Mouse (Mus musculus): ENCODE results near the gene Ppp1r12c.
"Not testable (repeated sequence)": the region's sequence is repeated elsewhere in the genome, so short reads cannot be mapped to it uniquely, and the experiment has no call there.

The Ppp1r12c gene

DNA sequence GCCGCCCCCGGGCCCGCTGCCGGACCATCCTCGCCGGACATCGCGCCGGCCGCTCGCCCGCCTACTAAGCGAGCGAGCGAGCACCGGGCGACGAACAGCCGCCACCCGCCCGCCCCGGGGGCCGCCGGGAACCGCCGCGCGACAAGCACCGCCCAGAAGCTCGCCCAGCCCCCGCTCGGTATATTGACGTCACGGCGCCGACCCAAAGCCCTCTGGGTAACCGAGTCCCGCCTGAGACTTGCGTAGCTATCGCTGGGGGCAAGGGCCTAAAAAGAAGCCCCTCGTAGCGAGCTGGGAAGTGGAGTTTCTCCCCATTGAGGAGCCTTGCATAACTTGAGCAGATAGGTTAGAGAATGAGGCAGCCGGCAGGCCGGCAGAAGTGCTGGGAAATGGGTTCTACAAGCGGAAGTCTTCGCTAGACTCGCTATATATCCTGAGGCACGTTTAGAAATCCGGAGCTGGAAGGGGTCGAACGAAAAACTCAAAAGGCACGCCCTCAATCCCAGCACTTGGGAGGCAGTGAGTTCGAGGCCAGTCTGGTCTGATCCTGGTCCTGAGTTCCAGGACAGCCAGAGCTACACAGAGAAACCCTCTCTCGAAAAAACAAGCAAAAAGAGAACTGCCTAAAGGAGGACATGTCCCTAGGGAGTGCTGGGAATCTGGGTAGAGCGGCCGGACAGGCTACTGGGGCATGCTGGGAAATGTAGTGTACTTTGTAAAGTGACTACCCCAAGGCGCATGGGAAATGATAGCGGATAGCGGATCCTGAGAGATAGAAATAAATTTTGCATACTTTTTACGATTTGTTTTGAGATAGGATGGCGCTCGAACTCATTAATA, at the start of gene Ppp1r12c:
Ppp1r12c (minus strand) TSS at position 123 of the 840 bp plus-strand sequence.
- DNase-seq (ENCODE audit: extremely low spot score), result peak; percentile 93

DNA sequence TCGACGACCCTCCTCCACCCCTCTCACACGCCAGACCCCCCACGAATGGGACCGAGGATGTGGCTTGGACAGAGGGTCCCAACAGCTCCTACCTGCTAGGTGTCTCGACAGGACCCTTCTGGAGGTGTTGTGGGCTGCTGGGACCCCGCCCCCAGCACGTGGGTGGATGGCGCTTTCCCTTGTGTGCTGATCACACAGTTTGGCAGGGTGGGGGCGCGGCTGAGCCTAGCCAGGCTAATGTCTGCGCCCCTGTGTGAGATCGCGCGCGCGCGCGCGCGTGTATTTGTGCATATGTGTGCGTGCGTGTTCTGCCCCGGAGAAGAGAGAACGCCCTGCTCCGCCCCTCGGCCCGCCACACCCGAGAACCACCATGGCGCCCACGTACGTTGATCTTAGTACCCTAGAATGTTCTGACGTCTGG, 45.8 kb upstream of the Ppp1r12c start, which contains the start of gene Syt5:
Syt5 (minus strand) TSS at position 321 of the 421 bp plus-strand sequence.
- DNase-seq (ENCODE audit: extremely low spot score), result peak; percentile 21

DNA sequence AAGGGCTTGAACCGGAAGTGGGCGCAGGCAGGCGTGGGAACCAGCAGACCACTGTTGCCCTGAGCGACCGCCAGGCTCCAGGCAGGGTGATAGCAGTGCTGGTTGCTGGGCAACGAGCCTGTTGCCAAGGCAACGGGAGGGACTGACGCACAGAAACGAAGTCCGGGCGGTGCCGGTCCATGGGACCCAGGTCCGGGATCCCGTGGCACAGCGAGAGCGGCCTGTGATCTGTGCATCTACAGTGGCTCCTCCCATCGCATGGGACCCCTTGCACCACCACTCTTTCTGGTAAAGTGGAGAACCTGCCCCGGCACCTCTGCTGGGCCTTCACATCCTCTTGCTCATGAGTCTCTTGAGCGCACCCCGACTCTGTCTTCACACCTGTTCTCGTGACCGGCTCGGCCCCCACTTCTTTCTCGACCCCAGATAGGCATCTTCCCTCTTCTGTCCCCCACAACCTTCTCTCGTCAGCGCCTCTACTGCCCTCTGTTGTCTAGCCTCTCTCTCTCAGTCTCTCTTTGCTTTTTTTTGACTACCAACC, 45.2 kb upstream of the Ppp1r12c start:
- peak; percentile 82 for DNase-seq (ENCODE audit: extremely low spot score)

DNA sequence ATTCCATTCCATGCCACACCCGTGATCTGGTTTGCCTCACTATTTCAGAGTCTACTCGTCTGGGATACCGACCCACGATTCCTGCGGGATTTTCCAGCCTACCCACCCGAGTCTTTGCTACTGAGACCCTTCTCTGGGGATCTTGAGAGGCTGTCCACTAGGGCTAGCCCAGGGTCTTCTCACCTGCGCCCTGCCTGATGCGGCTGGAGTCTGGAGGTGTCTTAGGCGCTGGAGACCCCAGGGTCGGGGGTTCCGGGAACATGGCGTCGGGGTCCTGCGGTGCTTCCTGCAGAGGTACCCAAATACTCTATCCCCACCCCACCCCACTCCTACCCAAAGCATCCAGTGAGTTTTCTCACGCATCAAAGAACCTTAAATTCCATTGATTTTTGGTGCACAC, 44.6 kb upstream of the Ppp1r12c start:
- DNase-seq (ENCODE audit: extremely low spot score), result no peak

DNA sequence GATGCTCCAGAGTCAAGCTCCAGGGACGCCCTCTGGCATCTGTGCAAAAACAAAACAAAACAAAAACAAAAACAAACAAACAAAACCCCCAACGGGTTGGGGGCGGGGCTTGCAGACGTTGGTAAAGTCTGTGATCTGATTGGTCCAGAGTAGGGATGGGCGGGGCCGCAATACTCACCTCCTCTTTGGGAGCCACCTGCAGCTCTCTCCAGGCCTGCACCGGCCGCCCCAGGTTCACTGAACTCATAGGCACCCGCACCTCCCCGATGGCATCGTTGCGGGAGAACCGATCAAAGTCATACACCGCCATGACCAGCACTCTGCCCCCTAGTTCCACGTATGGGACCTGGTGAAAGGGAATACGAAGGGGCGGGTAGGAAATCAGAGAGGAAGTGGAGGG, 40.5 kb upstream of the Ppp1r12c start:
- no peak for DNase-seq (ENCODE audit: extremely low spot score)

DNA sequence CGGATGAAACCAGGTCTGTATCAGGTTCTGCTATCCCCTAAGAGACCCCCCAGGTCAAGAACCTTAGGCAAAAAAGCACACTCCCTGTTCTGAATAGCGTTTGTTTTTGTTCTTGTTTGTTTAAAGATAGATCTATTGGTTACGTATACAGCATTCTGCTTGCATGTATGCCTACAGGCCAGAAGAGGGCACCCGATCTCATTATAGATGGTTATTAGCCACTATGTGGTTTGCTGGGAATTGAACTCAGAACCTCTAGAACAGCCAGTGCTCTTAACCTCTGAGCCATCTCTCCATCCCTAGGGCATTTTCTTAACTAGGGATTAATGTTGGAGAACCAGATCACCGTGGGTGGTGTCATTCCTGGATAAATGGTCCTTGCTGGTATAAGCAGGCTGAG, 39.9 kb upstream of the Ppp1r12c start:
- DNase-seq (ENCODE audit: extremely low spot score), result no peak

DNA sequence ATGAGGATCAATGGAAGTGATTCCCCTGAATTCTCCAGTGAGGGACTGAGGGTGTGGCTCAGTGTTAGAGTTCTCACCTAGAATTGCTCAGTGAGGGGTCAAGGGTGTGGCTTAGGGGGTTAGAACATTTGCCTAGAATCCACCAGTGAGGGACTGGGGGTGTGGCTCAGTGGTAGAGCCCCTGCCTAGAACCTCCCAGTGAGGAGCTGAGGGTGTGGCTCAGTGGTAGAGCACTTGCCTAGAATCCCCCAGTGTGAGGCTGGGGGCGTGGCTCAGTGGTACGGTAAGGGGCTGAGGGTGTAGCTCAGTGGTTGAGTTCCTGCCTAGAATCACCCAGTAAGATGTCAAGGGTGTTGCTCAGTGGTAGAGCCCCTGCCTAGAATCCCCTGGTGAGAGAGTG, 37.5 kb upstream of the Ppp1r12c start:
- DNase-seq (ENCODE audit: extremely low spot score), result no peak

DNA sequence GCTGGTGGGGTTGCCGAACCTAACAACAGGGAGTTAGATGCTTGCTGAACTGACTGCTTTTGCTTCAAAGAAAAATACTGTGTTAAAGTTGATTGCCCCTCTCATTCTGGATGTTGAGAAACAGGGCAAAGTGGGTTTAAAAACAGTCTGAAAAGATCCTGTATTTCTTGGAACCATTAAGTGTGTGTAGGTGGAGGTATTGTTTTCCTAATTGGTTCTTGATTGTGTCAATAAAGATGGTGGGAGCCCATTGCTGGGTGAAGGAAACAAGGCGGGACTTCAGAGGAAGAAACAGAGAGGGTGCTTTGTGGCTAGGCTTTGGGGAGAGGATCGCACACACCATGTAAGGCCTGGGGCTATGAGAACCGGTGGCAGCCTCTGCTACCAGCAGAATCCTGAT, 35.7 kb upstream of the Ppp1r12c start:
- no peak for DNase-seq (ENCODE audit: extremely low spot score)

DNA sequence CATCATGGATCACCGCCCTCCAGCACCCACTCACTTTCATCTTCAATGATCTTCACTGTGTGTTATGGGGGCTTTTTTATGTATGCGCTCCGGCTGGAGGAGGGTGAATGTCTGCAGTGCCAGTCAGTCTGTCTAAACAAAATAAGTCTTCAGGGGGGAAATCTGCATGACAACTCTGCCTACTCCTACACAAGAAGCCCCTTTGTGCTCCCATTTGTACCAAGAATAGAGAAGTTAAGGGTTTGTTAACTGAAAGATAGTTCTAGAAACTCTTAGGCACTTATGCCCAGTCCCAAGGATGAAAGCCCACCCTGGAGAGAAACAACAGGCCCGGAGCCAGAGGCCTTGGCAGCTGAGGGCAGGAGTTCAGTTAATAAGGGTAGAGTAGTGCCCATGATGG, 34.9 kb upstream of the Ppp1r12c start:
- DNase-seq (ENCODE audit: extremely low spot score), result no peak

DNA sequence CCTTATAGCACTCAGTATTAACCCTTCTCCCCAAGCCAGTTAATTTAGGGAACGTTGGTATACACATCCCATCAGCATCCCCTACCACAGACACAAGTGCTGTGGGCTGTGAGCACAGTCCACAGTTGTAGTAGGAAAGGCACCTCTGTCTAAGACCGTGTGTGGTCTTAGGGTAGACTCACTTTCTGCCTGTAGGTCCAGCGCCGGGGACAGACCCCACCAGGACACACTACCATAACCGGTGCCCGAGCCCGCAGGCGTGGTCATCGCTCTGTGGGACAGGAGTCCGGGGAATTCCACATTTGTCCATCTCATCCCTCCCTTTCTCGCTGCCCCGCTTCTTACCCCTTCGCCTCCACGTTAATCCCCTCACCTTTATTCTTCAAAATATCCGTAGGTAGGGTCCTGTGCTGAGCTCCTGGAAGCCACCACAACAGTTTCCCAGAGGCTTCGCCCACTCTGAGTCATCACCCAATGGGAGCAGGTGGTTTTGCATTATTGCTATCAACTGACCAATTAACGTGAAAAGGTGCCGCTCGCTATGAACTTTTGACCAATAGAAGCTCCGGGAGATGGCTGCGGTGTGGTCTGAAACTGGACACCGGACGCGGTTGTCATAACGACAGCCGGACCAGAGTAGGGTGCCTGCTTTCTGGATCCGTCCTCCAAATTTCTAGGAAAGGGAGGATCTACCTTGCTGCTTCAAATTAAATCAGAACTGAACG, 30.7 kb upstream of the Ppp1r12c start, which contains the start of gene Dnaaf3:
Dnaaf3 (minus strand) TSS at position 449 of the 725 bp plus-strand sequence.
- DNase-seq (ENCODE audit: extremely low spot score), result peak; percentile 81

DNA sequence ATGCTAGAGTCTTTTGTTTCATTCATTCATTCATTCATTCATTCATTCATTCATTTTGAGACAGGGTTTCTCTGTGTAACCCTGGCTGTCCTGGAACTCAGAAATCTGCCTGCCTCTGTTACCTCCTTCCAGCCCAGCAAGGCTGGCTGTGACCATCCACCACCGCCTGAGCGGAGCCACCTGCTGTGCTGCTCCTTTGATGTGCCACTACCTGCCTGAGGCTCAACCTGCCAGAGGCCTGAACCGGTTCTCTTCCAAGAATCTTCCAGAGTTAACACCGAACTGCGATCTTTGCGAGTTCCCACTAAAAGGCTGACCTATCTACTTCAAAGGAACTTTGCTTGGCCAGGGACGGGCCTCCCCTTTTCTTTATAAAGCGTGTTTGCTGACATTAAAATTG, 28.7 kb upstream of the Ppp1r12c start:
- DNase-seq (ENCODE audit: extremely low spot score), result not testable (repeated sequence)

DNA sequence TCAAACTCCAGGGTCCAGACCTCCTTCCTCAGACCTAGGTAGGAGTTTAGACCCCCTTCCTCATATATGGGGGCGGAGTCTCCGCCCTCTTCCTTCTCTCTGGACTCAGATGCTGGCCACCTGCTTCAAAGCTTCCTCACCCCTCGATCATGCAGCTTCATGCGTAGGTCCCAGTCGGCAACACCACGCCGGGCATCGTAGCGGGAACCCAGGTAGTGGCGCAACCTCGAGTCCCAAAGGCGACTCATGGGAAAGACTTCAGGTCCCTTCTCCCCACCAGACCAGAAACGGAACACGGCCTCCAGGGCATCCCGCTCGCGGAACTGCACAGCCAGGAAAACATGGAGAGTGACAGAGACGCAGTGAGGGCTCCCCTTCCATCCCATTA, 25.8 kb upstream of the Ppp1r12c start:
- peak; percentile 15 for DNase-seq (ENCODE audit: extremely low spot score)

DNA sequence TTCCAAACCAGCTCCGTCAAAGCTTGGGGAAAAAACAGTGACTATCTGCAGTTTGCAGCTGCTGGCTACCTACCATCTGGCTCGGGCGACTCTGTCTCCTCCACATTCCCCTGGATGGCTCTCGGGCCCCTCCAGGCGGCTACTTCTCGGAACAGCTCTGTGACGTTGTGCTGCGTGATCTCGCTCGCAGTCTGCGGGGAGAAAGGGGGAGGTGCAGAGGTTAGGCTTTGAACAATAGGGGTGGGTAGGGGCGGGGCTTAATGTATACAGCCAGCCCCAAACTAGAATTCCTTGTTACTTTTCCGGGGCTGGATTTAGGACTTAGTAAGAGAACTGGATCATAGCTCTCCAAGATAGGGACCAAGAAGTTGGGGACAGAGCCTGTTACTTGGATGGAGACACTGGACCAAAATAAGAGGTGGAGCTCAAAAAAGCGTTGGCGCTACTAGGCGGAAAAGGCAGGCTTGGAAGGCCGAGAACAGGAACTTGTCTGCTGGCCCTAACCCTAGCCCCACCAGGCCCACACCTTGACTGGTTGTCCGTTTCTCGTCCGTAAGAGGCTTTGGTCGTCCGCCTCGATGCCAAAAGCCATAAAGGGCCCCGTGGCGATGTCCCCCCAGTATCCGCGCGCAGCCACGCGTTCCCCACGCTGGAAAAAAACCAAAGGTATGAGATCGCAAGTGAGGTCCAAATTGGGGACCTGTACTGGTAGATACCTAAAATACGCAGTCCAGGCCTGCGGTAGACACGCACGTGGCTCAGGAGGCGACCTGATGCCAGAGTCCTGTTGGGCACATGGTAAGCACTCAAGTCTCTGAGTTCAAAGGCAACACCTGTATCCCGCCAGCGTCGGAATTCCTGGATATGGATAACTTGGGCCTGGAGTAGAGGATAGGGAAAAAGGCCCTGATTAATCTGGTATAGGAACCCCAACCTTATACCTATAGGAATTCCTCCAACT, 25.1 kb upstream of the Ppp1r12c start:
- DNase-seq (ENCODE audit: extremely low spot score), result peak; percentile 89

DNA sequence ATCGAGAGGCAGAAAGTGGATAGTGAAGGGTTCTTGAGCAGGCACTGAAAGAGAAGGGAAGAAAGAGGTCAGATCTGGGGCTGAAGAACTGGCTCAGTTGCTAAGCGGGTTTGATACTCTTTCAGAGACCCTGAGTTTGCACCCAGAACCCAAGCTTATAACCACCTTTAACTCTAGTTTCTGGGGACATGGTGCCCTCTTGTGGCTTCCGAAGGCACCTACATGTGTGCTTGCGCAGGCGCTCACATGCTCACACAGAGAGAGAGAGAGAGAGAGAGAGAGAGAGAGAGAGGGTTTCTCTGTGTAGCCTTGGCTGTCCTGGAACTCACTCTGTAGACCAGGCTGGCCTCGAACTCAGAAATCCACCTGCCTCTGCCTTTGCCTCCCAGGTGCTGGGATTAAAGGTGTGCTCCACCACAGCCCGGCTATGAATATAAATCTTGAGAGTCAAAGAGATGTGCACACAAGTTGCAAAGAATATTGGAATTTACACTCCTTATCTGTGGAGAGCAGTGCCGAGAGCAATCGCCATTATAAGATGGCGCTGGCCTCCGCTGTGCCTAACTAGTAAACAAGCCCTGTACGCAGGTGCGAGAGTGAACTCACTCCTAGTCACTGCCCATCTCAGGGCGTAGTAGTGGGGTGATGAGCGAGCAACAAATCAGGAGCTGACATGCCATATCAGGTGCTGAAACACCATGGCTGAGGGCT, 22.9 kb upstream of the Ppp1r12c start, which contains the start of gene Tnni3:
Tnni3 (minus strand) TSS at position 18 of the 711 bp plus-strand sequence.
- DNase-seq (ENCODE audit: extremely low spot score), result peak; percentile 63

DNA sequence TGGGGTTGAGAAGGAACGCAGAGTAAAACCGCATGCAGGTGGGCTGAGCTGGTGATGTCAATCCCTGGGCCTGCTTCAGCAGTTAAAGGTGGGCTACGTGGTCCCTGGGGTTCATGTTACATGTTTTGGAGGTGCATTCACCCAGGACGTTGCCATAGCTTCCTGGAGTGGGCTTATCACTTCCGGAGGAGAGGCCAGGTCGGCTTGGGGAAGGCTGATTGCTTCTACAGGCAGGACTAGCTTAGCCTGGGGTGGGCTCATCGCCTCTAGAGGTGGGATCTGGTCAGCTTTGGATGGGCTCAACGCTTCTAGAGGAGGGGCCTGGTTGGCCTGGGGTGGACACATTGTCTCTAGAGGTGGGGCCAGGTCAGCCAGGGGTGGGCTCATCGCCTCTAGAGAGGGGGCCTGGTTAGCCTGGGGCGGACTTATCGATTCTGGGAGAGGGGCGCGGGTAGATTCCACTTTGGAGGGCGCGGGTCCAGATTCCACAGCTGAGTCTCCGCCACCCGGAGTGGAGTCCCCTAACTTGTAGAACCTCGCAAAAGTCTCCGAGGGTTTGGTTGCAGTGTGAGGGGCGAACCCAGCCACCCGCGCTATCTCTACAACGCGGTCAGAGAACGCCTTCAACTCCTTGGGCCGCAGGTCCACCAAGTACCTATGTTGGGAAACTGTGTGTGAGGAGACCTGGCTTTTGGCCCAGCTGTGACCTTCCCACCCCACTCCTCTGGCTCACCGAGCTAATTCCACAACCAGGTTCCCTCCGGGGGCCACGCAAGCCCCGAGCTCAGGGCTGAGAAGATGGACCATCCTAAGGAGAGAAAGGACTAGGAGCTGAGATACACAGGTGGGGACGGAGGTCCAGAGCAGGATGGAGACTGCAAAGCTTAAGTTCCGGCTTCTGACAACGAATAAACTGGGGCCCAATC, 22.0 kb upstream of the Ppp1r12c start:
- DNase-seq (ENCODE audit: extremely low spot score), result no peak

DNA sequence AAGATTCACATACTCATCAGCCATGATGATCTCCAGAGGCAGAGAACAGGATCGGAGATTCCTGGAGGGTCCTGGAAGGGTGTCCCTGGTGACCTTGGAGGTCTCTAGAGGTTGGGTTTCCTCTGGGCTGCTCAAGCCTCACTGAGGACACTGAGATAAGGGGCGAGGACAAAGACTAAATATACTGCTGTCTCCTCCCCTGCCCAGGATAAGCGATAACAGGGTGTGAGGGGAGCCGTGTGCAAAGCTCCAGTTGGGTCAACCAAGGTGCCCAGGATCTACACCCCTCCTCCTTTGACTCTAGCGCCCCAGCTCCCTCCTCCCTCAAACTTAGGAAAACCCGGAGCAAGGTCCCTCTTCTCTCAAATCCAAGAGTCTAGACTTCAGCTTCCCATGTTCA, 20.8 kb upstream of the Ppp1r12c start:
- no peak for DNase-seq (ENCODE audit: extremely low spot score)

DNA sequence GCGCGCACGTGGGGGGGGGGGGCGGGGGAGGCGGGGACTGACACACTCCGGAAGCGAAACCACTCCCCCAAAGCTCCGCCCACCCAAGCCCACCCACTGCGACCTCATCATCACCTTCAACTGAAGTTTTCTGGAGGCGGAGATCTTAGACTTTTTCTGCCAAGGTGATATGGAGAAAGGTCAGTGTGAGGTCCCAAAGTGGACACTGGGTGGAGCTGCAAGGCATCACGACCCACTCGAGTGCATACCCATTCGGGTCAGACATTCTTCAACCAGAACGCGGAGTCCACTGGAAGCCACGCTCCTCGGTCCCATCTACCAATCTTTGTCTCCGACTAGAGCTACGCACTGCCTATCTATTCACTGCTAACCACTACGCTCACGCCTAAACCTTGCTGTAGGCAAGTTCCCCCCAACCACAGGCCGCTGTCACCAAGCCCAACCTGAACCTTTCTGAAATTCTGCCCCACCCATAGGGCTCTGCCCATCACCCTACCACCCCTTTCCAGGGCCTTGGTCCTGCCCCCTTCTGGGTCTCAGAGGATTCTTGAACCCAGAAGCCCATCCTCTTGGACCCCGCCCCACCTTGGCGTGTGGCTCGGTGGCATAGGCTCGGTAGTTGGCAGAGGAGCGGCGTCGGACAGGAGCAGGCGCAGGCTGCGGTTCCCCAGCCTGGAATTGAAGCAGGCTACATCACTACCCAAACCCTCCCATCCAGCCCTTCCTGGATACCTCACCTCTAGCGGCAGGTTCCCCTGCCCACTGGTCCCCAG, 19.9 kb upstream of the Ppp1r12c start:
- DNase-seq (ENCODE audit: extremely low spot score), result peak; percentile 41

DNA sequence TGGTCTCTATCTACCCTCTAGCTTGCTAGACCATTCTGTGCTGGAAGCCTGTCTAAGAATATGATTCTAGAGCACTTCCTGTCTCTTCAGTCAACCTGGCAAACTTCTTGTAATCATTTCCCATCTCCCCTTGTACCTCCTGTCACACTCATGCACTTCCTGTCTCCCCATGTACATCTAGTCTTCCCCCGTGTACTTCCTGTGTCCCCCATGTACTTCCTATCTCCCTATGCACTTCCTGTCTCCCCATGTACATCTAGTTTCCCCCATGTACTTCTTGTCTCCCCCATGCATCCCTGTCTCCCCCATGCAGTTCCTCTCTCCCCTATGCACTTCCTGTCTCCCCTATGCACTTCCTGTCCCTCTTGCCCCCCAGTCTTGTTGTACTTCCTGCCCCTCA, 17.0 kb upstream of the Ppp1r12c start:
- no peak for DNase-seq (ENCODE audit: extremely low spot score)
